ENCODE assay signal across 18 mouse cellular contexts in genomic region chrX:142760415-142760814, GRCm38 (mm10).
"Had no signal": no experiment of that assay in that cellular context is flagged by ENCODE, and none has a peak within 500 bp of the region (broad histone marks: within the 10 kb centered on the region; RNA-seq: fewer than 3 reads in every experiment).

No protein-coding gene starts in this region.

- H3K4me1 ChIP-seq: midbrain, embryonic 10.5 days; midbrain, embryonic 12.5 days; neural tube, embryonic 13.5 days; neural tube, embryonic 15.5 days had no signal

- H3K36me3 ChIP-seq: midbrain, embryonic 12.5 days; neural tube, embryonic 13.5 days; neural tube, embryonic 15.5 days had no signal

- ATAC-seq: midbrain, embryonic 16.5 days had no signal

- DNase-seq: lung, embryonic 14.5 days; lung, postnatal 10 days; lung, postnatal 4 days; midbrain, embryonic 14.5 days; retina, postnatal 1 day; right cerebral cortex, adult 18-20 months; right cerebral cortex, postnatal 25 days; right cerebral cortex, postnatal 4 days; spleen, adult 18-20 months; thymus, adult 18-20 months; thymus, postnatal 14 days; thymus, postnatal 36 days had no signal

- H3K27ac ChIP-seq: midbrain, embryonic 10.5 days; midbrain, embryonic 12.5 days; neural tube, embryonic 13.5 days; neural tube, embryonic 15.5 days had no signal

- H3K4me3 ChIP-seq: midbrain, embryonic 10.5 days; midbrain, embryonic 12.5 days; myocyte; neural tube, embryonic 13.5 days; neural tube, embryonic 15.5 days had no signal

- H3K9ac ChIP-seq: lung, embryonic 14.5 days; midbrain, embryonic 12.5 days; neural tube, embryonic 13.5 days; neural tube, embryonic 15.5 days had no signal

- H3K9me3 ChIP-seq: midbrain, embryonic 10.5 days; midbrain, embryonic 12.5 days; neural tube, embryonic 13.5 days; neural tube, embryonic 15.5 days had no signal

- H3K4me2 ChIP-seq: lung, embryonic 14.5 days; midbrain, embryonic 12.5 days; neural tube, embryonic 13.5 days; neural tube, embryonic 15.5 days had no signal
